ENCODE assay signal across 18 mouse cellular contexts in genomic region chr12:26367361-26367760, GRCm38 (mm10). TPM values are rescaled to one million over a fixed set of nuclear protein-coding genes. Genes with fewer than 3 reads are reported as not detected.
DNase-seq lines count a peak whose midpoint lies in the region; ATAC-seq and TF ChIP-seq lines count a peak whose summit lies in the region.
"Had no signal": no experiment of that assay in that cellular context is flagged by ENCODE, and none has a peak within 500 bp of the region (broad histone marks: within the 10 kb centered on the region; RNA-seq: fewer than 3 reads in every experiment).

No protein-coding gene starts in this region.

- no peak overlapping the region for H3K4me2 ChIP-seq in lung, embryonic 14.5 days
- H3K4me2 ChIP-seq: hindbrain, embryonic 12.5 days; intestine, embryonic 15.5 days; liver, embryonic 15.5 days; neural tube, embryonic 13.5 days; stomach, embryonic 15.5 days had no signal

- peak; percentile 22 for DNase-seq in gastrocnemius, adult 18-20 months (ENCODE audit: low spot score)
- no peak for DNase-seq in gastrocnemius, postnatal 36 days
- peak; percentile 36 for DNase-seq in lung, embryonic 14.5 days
- DNase-seq in lung, postnatal 25 days (ENCODE audit: low spot score), result no peak
- DNase-seq in heart, postnatal 36 days, result peak; percentile 52 to 53
- peak; percentile 14 to 63 for DNase-seq in kidney, postnatal 25 days
- DNase-seq in ovary, postnatal 36 days (ENCODE audit: low spot score), result no peak
- no peak for DNase-seq in adrenal gland, postnatal 4 days (ENCODE audit: low spot score in 2 of 2)
- DNase-seq: adrenal gland, adult 8-10 months; cerebellum, postnatal 14 days had no signal

- peak overlapping the region; percentile 42; the same call in 1 of the 2 replicates for H3K27ac ChIP-seq in lung, embryonic 14.5 days (ENCODE audit: low read depth)
- H3K27ac ChIP-seq: embryonic facial prominence, embryonic 10.5 days; hindbrain, embryonic 12.5 days; intestine, embryonic 15.5 days; limb, embryonic 10.5 days; liver, embryonic 15.5 days; neural tube, embryonic 13.5 days; stomach, embryonic 15.5 days had no signal

- no peak overlapping the region for H3K4me3 ChIP-seq in lung, embryonic 14.5 days (ENCODE audit: low read depth, low read length)
- H3K4me3 ChIP-seq: embryonic facial prominence, embryonic 10.5 days; hindbrain, embryonic 12.5 days; intestine, embryonic 15.5 days; limb, embryonic 10.5 days; liver, embryonic 15.5 days; megakaryocyte, embryonic 14.5 days; neural tube, embryonic 13.5 days; stomach, embryonic 15.5 days had no signal

- 0 out of 2 replicates have a peak, but pooled peaks cover 4% of the 10 kb centered on the region for H3K4me1 ChIP-seq in lung, embryonic 14.5 days (ENCODE audit: insufficient read depth)
- H3K4me1 ChIP-seq: intestine, embryonic 15.5 days; liver, embryonic 15.5 days; stomach, embryonic 15.5 days had no signal

- peaks cover 13% of the 10 kb centered on the region for H3K36me3 ChIP-seq in lung, embryonic 14.5 days (ENCODE audit: insufficient read depth)
- H3K36me3 ChIP-seq: hindbrain, embryonic 12.5 days; intestine, embryonic 15.5 days; liver, embryonic 15.5 days; neural tube, embryonic 13.5 days; stomach, embryonic 15.5 days had no signal

- no peaks in the 10 kb centered on the region for H3K9me3 ChIP-seq in lung, embryonic 14.5 days (ENCODE audit: low read depth, low read length)
- H3K9me3 ChIP-seq: embryonic facial prominence, embryonic 10.5 days; hindbrain, embryonic 12.5 days; intestine, embryonic 15.5 days; limb, embryonic 10.5 days; liver, embryonic 15.5 days; neural tube, embryonic 13.5 days; stomach, embryonic 15.5 days had no signal

- intact Hi-C loops in gastrocnemius, postnatal 36 days (cut with DNase I), result no loop called here
- intact Hi-C loops in heart, postnatal 36 days (cut with DNase I), result loop anchor here (2.0 kb wide), 1 partner anchor 47 kb away; the partner anchor contains the start of gene Rnf144a

- WGBS in lung, embryonic 14.5 days, result 76% methylated on average over 2 of the region's 2 CpGs

- ATAC-seq in lung, embryonic 14.5 days (ENCODE audit: insufficient read depth), result peak; percentile 52; the same call in 1 of the 2 replicates
- ATAC-seq: intestine, embryonic 15.5 days had no signal

- no peaks in the 10 kb centered on the region for H3K27me3 ChIP-seq in lung, embryonic 14.5 days (ENCODE audit: insufficient read depth, low read length)
- H3K27me3 ChIP-seq: hindbrain, embryonic 12.5 days; intestine, embryonic 15.5 days; liver, embryonic 15.5 days; megakaryocyte, embryonic 14.5 days; neural tube, embryonic 13.5 days; stomach, embryonic 15.5 days had no signal

- no peak for TF ChIP-seq CTCF in lung, embryonic 14.5 days (IDR thresholded peaks at IDR 0.05; ENCODE audit: low read depth)

- no peak overlapping the region for H3K9ac ChIP-seq in lung, embryonic 14.5 days
- H3K9ac ChIP-seq: hindbrain, embryonic 12.5 days; intestine, embryonic 15.5 days; liver, embryonic 15.5 days; neural tube, embryonic 13.5 days; stomach, embryonic 15.5 days had no signal

RNA-seq across cellular contexts. Expression of gene Rnf144a, which starts 47.7 kb away (rescaled TPM):
- total RNA-seq in gastrocnemius, adult 18-20 months (2021), result 1 to 10 TPM; 2.9 to 4.4 TPM
- 1 to 10 TPM; 5.2 to 6.6 TPM for total RNA-seq in gastrocnemius, postnatal 36 days (2021)
- polyA plus RNA-seq in lung, embryonic 14.5 days (2014; fragmentation: Nextera tagmentation; extraction: Ambion mirVana), result 45.6 and 46.9 TPM in 2 replicates
- total RNA-seq in heart, postnatal 36 days (2021), result 10 to 100 TPM; 13.4 to 23.5 TPM
- 10 to 100 TPM; 62.6 to 78.4 TPM for total RNA-seq in adrenal gland, postnatal 4 days (2021)

Comparison
In these comparisons a context has a peak if more than half of its experiments do, and no peak if none do; other contexts are left out.
1. DNase-seq: peak in gastrocnemius, adult 18-20 months (single experiment), lung, embryonic 14.5 days (single experiment), heart, postnatal 36 days (2 of 2) and kidney, postnatal 25 days (2 of 2); none in gastrocnemius, postnatal 36 days (0 of 2), lung, postnatal 25 days (single experiment), ovary, postnatal 36 days (single experiment) and adrenal gland, postnatal 4 days (0 of 2).